Mouse (Mus musculus): ENCODE results near the gene Cfap45.

Gene Cfap45

DNA sequence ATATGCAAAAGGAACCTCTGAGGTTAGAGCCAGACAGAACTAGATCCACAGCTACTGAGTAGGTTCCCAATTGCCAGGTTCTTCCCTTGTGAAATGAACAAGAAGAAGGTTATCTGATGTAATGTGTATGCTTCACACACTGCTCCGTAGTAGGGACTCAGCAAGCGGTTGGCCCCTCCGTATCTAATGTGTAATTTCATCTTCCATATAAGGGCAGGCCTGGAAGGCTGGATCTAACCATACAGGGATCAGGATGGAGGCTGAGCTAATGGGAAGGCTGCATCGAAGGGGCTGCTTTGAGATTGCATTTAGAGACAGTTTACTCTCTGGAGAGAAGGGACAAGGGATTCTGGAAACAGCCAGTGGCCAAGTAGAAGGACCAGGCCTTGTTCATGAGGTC lies 47.2 kb downstream of the Cfap45 start:
- DNase-seq, result no peak

DNA sequence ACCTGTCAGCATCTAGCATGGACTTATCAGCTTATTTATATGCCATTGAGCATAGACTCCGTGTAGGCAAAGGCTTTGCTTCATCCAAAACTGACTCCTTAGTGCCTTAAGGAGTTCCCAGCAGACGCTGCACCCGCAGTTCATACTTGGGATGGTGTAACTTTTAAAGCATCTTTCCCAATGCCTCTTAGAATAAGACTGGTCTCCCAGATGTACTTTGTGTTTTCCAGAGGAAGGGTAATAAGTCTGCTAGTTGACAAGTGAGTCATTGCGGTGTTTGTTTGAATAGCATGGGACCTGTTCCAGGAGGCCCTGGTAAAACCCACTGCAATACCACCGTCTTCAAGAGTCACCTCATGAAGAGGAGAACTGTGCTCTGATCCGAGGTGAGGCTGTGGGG lies 59.5 kb downstream of the Cfap45 start:
- no peak for DNase-seq

GRCm38 (mm10) chr1:172582436-172582835 lies 61.8 kb downstream of the Cfap45 start:
- DNase-seq, result no peak

DNA sequence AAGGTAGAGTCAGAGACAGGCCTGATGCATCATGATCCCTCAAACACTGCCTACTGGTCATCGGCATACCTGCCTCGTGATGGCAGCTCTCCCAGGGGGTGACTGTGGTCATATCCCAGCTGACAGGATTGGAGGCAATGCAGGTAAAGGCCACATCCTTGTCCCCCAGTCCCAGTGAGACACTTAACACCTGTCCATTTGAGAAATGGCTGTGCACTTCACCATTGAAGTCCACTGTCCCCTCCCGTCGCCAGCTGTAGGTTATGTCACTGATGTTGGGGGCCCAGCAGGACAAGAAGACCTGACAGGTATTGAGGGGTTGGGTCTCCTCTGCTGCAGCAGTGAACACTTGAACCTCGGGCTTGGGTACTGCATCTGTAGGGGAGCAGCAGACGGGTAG lies 63.7 kb downstream of the Cfap45 start:
- no peak for DNase-seq

DNA sequence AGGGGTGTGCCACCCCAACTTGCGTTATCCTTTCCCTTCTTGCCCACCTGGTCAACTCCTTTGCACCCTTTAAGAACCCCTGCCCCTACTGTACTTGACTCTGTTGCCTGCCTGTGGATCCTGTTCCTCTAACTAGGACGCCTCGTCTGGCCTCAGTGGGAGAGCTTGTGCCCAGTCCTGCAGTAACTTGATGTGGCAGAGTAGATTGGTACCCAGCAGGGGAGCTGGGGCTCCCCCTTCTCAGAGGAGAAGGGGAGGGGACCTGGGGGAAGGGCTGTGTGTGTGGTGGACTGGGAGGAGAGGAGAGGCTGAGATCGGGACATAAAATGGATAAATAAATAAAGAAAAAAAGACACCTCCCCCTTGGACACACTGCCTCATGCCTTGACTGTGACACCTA lies 64.4 kb downstream of the Cfap45 start:
- DNase-seq, result no peak

- peak; percentile 16 to 30 for DNase-seq
Observed at GRCm38 (mm10) chr1:172585612-172586567, 65.3 kb downstream of the Cfap45 start.

- peak in 1 of 2 experiments; percentile 16 for DNase-seq
Observed at GRCm38 (mm10) chr1:172590385-172590784, 69.8 kb downstream of the Cfap45 start, which contains the start of gene Slamf8. Gene Slamf8 (minus strand): TSS chr1:172590568.

DNA sequence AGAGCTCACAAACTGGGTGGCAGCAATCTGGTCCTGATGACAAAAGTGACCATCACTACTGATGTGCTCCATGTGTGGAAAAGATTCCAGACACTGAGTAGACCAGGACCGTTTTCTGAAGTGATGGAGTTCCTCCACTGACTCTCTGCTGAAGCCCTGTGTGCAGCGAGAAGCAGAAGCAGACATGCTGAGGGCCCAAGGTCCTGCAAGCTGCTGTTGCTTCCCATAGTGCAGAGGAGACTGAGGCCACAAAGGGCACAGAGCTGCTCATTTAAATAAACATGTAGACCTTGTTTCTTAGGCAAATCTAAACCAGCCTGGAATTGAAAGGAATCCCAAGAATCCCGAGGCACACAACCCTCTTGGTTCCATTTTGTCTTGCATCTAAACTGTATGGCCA lies 72.7 kb downstream of the Cfap45 start:
- DNase-seq, result no peak

- DNase-seq, result no peak
Observed at GRCm38 (mm10) chr1:172593956-172594355, 73.4 kb downstream of the Cfap45 start.

- DNase-seq, result peak; percentile 71 to 78
Observed at GRCm38 (mm10) chr1:172594495-172594894, 73.9 kb downstream of the Cfap45 start.

Data from cerebellum, postnatal 14 days (tissue).